Mouse (Mus musculus) forebrain, embryonic 14.5 days (tissue): Measurements from ENCODE around the gene Hoxb4. TPM values are rescaled to one million over a fixed set of nuclear protein-coding genes. Genes with fewer than 3 reads are reported as not detected.
A peak's percentile ranks its signal among the peaks of the same experiment; 100 is the strongest.

ENCODE experiments used
- ATAC-seq: fragments of 200-750 bp; cut with Nextera tagmentation; 2 replicates; pipeline ENCODE4 v1.8.0; 2017; ENCODE audit warnings: mild to moderate bottlenecking, moderate library complexity
- DNase-seq: peaks from one replicate; pipeline ENCODE4 v3.0.0-alpha.2; 2015; ENCODE audit warnings: low spot score
- H3K27ac ChIP-seq: fragments of 300-500 bp; sonication (generic); 2 replicates; pipeline ENCODE4 v1.5.1; 2014; ENCODE audit warnings: low read depth, mild to moderate bottlenecking, control low read depth, low read length, moderate library complexity
- H3K27me3 ChIP-seq: fragments of 300-500 bp; sonication (generic); replicated peaks from 2 replicates; pipeline ENCODE4 v1.6.1; 2014; ENCODE audit warnings: low read length, control low read depth, mixed read lengths; ENCODE audit not compliant: control insufficient read depth, insufficient read depth
- H3K36me3 ChIP-seq: fragments of 300-500 bp; sonication (generic); 2 replicates; pipeline ENCODE4 v1.6.1; 2014; ENCODE audit warnings: low read length, control low read depth; ENCODE audit not compliant: control insufficient read depth, insufficient read depth
- H3K4me1 ChIP-seq: fragments of 300-500 bp; sonication (generic); 2 replicates; pipeline ENCODE4 v1.6.1; 2014; ENCODE audit warnings: antibody characterized with exemption, low read length, control low read depth; ENCODE audit not compliant: control insufficient read depth, insufficient read depth
- H3K4me2 ChIP-seq: fragments of 300-500 bp; sonication (generic); 2 replicates; pipeline ENCODE4 v1.6.1; 2014; ENCODE audit warnings: mild to moderate bottlenecking, control low read depth, low read length
- H3K4me3 ChIP-seq: fragments of 300-500 bp; sonication (generic); 2 replicates; pipeline ENCODE4 v1.5.1; 2014; ENCODE audit warnings: low read depth, low read length, control low read depth
- H3K9ac ChIP-seq: fragments of 300-500 bp; sonication (generic); 2 replicates; pipeline ENCODE4 v1.6.1; 2014; ENCODE audit warnings: mild to moderate bottlenecking, low read length, control low read depth, moderate library complexity
- H3K9me3 ChIP-seq: fragments of 300-500 bp; sonication (generic); replicated peaks from 2 replicates; pipeline ENCODE4 v1.6.1; 2016; ENCODE audit warnings: low read length, control low read depth, mixed read lengths; ENCODE audit not compliant: control insufficient read depth
- WGBS: fragments of 180-500 bp; shearing (Covaris S2); extraction: QIAGEN DNeasy Blood & Tissue Kit; methylation state at CpG from one replicate; pipeline ENCODE4 v1.1.7; 2014; 5-methylcytosine and 5-hydroxymethylcytosine counted together
- polyA plus RNA-seq: library from polyadenylated mRNA; unstranded; fragments of >200 nt; fragmentation: Nextera tagmentation; extraction: Ambion mirVana; gene quantifications from 2 replicates; pipeline ENCODE4 v1.2.1, GENCODE M21; 2014

The Hoxb4 gene
- polyA plus RNA-seq, 1 experiment from 2014 or later: not detected

DNA sequence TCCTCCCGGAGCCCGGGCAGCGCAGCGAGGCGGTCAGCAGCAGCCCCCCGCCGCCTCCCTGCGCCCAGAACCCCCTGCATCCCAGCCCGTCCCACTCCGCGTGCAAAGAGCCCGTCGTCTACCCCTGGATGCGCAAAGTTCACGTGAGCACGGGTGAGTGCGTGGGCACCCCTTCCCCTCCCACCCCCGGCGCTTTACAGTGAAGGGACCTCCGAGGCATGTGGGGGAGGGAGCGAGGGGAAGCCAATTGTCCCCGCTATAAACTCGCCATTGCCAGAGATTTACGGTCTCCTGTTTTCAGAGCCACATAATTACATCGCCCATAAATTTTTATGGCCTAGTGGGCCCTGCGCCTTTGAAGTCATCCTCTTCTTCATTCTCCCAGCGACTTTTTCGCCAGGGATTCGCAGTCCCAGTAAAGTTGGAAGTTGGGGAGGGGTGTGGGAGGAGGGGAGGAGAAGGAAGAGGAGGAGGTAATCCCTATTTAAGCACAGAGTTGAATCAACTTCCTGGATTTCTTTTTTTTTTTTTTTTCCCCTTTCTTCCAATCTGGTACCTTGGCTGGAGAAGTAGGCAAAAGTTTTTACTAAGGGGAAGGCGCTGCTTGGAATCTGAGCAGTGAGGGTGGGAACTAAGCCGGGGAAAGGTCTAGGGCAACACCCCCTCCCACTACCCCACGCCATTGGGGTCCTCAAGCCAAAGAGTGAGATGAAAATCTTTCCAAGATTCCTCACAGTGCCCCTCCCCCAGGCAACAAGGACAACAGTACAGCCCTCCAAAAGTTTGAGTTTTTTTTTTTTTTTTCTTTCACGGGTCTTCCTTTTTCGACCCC is 1.2 kb downstream of the Hoxb4 start:
- H3K4me2 ChIP-seq: peak overlapping the region; percentile 31
- no peaks in the 10 kb centered on the region for H3K36me3 ChIP-seq
- H3K9me3 ChIP-seq: no peaks in the 10 kb centered on the region
- no peak overlapping the region for H3K27ac ChIP-seq
- DNase-seq (no peak), ATAC-seq (no peak)
- WGBS: 0% methylated on average over 29 of the region's 34 CpGs
- H3K27me3 ChIP-seq: peaks cover 100% of the 10 kb centered on the region
- H3K9ac ChIP-seq: no peak overlapping the region
- peak overlapping the region; percentile 6; the same call in 1 of the 2 replicates for H3K4me3 ChIP-seq
- no peaks in the 10 kb centered on the region for H3K4me1 ChIP-seq

GRCm38 (mm10) chr11:96319910-96320309 is 1.8 kb downstream of the Hoxb4 start:
- no peak for ATAC-seq
- no peak overlapping the region for H3K4me2 ChIP-seq
- under 1% methylated on average over 29 of the region's 29 CpGs for WGBS

DNA sequence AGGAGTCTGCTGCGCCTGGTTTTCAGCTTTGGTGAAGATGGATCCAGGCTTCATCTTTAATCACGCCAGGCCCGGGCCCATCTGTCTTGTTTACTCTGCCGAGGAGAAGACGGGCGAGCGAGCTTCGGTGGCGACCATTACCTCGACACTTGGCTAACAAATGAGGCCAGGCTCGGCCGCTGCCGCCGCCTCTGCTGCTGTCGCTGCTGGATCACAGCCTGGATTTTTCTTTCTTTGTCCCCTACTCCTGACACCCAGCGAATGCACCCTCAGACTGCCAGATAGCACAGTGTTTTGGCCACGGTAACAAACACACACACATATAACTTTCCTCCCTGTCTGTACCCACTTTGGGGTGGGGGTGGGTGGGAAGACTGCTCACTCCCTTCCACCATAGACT is 2.6 kb downstream of the Hoxb4 start:
- no peak overlapping the region for H3K27ac ChIP-seq
- H3K27me3 ChIP-seq: peaks cover 100% of the 10 kb centered on the region
- no peaks in the 10 kb centered on the region for H3K36me3 ChIP-seq
- H3K4me1 ChIP-seq: no peaks in the 10 kb centered on the region
- H3K4me2 ChIP-seq: no peak overlapping the region
- ATAC-seq (no peak), DNase-seq (no peak)
- H3K9me3 ChIP-seq: no peaks in the 10 kb centered on the region
- H3K9ac ChIP-seq: no peak overlapping the region
- 4% methylated on average over 17 of the region's 17 CpGs for WGBS
- no peak overlapping the region for H3K4me3 ChIP-seq

More at GRCm38 (mm10) chr11:96319910-96320309, 1.8 kb downstream of the Hoxb4 start:
- Histone ChIP-seq H3K9ac (no peak overlapping the region), H3K9me3 (no peaks in the 10 kb centered on the region), H3K27ac (no peak overlapping the region), H3K36me3 (no peaks in the 10 kb centered on the region), H3K27me3 (peaks cover 100% of the 10 kb centered on the region), H3K4me3 (no peak overlapping the region), H3K4me1 (no peaks in the 10 kb centered on the region)
- no peak for DNase-seq

DNA sequence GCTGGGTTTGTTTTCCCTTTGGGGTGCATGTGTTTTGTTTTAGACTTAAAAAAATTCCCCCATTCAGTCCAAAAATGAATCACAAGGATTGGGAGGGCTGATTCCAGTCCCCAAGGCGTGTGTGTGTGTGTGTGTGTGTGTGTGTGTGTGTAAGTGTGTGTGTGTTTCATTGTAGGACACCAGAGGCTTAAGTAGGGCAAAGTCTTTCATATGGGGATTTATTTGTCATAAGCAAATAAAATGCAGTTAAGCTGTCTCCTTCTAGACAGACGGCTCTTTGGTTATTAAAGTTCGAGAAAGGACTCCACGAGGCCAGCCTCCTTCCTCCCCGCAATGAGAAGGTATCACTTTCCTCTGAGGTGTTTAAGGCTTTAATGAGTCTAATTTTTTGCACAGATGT is 3.8 kb downstream of the Hoxb4 start:
- peaks cover 100% of the 10 kb centered on the region for H3K27me3 ChIP-seq
- H3K9me3 ChIP-seq: no peaks in the 10 kb centered on the region
- no peaks in the 10 kb centered on the region for H3K36me3 ChIP-seq
- no peak overlapping the region for H3K9ac ChIP-seq
- no peak overlapping the region for H3K4me3 ChIP-seq
- ATAC-seq: no peak
- 6% methylated on average over 5 of the region's 5 CpGs for WGBS
- H3K4me1 ChIP-seq: no peaks in the 10 kb centered on the region
- DNase-seq: no peak
- H3K4me2 ChIP-seq: no peak overlapping the region
- H3K27ac ChIP-seq: no peak overlapping the region

GRCm38 (mm10) chr11:96322738-96323137 is 4.7 kb downstream of the Hoxb4 start:
- ATAC-seq: no peak
- H3K9me3 ChIP-seq: no peaks in the 10 kb centered on the region
- 0% methylated on average over 6 of the region's 6 CpGs for WGBS
- no peak overlapping the region for H3K9ac ChIP-seq
- no peak overlapping the region for H3K4me3 ChIP-seq
- no peaks in the 10 kb centered on the region for H3K36me3 ChIP-seq
- no peak overlapping the region for H3K27ac ChIP-seq
- H3K4me2 ChIP-seq: no peak overlapping the region
- no peaks in the 10 kb centered on the region for H3K4me1 ChIP-seq
- no peak for DNase-seq
- peaks cover 100% of the 10 kb centered on the region for H3K27me3 ChIP-seq

- no peak within 1 kb of the TSS for H3K9ac ChIP-seq
- ATAC-seq (no peak), DNase-seq (no peak)
- no peak within 1 kb of the TSS for H3K27ac ChIP-seq
- H3K4me3 ChIP-seq: no peak within 1 kb of the TSS
- H3K9me3 ChIP-seq: no peaks in the 10 kb centered on the region
- H3K36me3 ChIP-seq: no peaks in the 10 kb centered on the region
- WGBS: 2% methylated on average over 10 of the region's 10 CpGs
- H3K4me2 ChIP-seq: no peak within 1 kb of the TSS
- H3K27me3 ChIP-seq: peaks cover 100% of the 10 kb centered on the region
- no peaks in the 10 kb centered on the region for H3K4me1 ChIP-seq
These were observed 5.1 kb downstream of the Hoxb4 start, which contains the start of gene Hoxb3 for GRCm38 (mm10) chr11:96323154-96323553. Hoxb3 (plus strand) TSS chr11:96323326.

- ATAC-seq (no peak), DNase-seq (no peak)
- under 1% methylated on average over 5 of the region's 5 CpGs for WGBS
- Histone ChIP-seq H3K4me1 (no peaks in the 10 kb centered on the region), H3K27me3 (peaks cover 100% of the 10 kb centered on the region), H3K4me3 (no peak overlapping the region), H3K36me3 (no peaks in the 10 kb centered on the region), H3K9ac (no peak overlapping the region), H3K27ac (no peak overlapping the region), H3K9me3 (no peaks in the 10 kb centered on the region), H3K4me2 (no peak overlapping the region)
These were observed 6.1 kb downstream of the Hoxb4 start for GRCm38 (mm10) chr11:96324125-96324524.

- DNase-seq (no peak), ATAC-seq (no peak)
- Histone ChIP-seq H3K4me3 (no peak overlapping the region), H3K4me2 (no peak overlapping the region), H3K36me3 (no peaks in the 10 kb centered on the region), H3K9ac (no peak overlapping the region), H3K27me3 (peaks cover 100% of the 10 kb centered on the region), H3K27ac (no peak overlapping the region), H3K4me1 (no peaks in the 10 kb centered on the region), H3K9me3 (no peaks in the 10 kb centered on the region)
- 3% methylated on average over 8 of the region's 8 CpGs for WGBS
These were observed 6.9 kb downstream of the Hoxb4 start for GRCm38 (mm10) chr11:96324965-96325364.

GRCm38 (mm10) chr11:96325747-96326212 is 7.7 kb downstream of the Hoxb4 start:
- Histone ChIP-seq H3K27ac (no peak overlapping the region), H3K9ac (no peak overlapping the region), H3K9me3 (no peaks in the 10 kb centered on the region), H3K4me1 (no peaks in the 10 kb centered on the region), H3K36me3 (no peaks in the 10 kb centered on the region), H3K27me3 (peaks cover 100% of the 10 kb centered on the region), H3K4me3 (no peak overlapping the region), H3K4me2 (no peak overlapping the region)
- ATAC-seq (no peak), DNase-seq (no peak)
- 2% methylated on average over 22 of the region's 22 CpGs for WGBS
